Mouse (Mus musculus) spleen, adult 2 months (tissue): ENCODE measurements around the gene Rabep2. TPM values are rescaled to one million over a fixed set of nuclear protein-coding genes. Genes with fewer than 3 reads are reported as not detected.

Experiments used
- DNase-seq, 2 experiments: peaks; one replicate each; pipeline versions ENCODE4 v3.0.0 to v3.0.0-alpha.2; 2012 to 2021; ENCODE audit warnings: low spot score in 2 of 2, low read depth in 1 of 2
- H3K27ac ChIP-seq: fragments of 200-500 bp; 2 replicates; pipeline ENCODE4 v1.5.1; 2012; ENCODE audit warnings: low read length, inconsistent platforms; ENCODE audit not compliant: insufficient read depth
- H3K27me3 ChIP-seq: fragments of 200-500 bp; 2 replicates; pipeline ENCODE4 v1.6.1; 2012; ENCODE audit warnings: mild to moderate bottlenecking, moderate library complexity, low read length, inconsistent platforms; ENCODE audit not compliant: control insufficient read depth, insufficient read depth
- H3K36me3 ChIP-seq: fragments of 200-500 bp; 2 replicates; pipeline ENCODE4 v1.6.1; 2012; ENCODE audit warnings: mild to moderate bottlenecking, low read length, inconsistent platforms; ENCODE audit not compliant: control insufficient read depth, insufficient read depth
- H3K4me1 ChIP-seq: fragments of 200-500 bp; 2 replicates; pipeline ENCODE4 v1.6.1; 2011; ENCODE audit warnings: inconsistent platforms; ENCODE audit not compliant: control insufficient read depth, insufficient read depth, insufficient read length
- H3K4me3 ChIP-seq: fragments of 200-500 bp; 2 replicates; pipeline ENCODE4 v1.5.1; 2011; ENCODE audit warnings: mild to moderate bottlenecking, inconsistent platforms; ENCODE audit not compliant: insufficient read depth, insufficient read length; ENCODE audit errors: extremely low read depth
- CTCF ChIP-seq: fragments of 200-500 bp; IDR thresholded peaks from 2 replicates; pipeline ENCODE4 v1.5.1; 2011; ENCODE audit warnings: mild to moderate bottlenecking, inconsistent platforms; ENCODE audit not compliant: insufficient read depth, insufficient read length, insufficient replicate concordance; ENCODE audit errors: extremely low read depth
- POLR2A ChIP-seq: fragments of 200-500 bp; IDR thresholded peaks from 2 replicates; pipeline ENCODE4 v1.6.1; 2011; ENCODE audit warnings: low read depth, low read length, inconsistent platforms
- WGBS: fragments of 180-500 bp; shearing (Covaris S2); methylation state at CpG from one replicate; pipeline ENCODE4 v1.1.7; 2018; 5-methylcytosine and 5-hydroxymethylcytosine counted together
- polyA plus RNA-seq: library from polyadenylated mRNA; depleted of rRNA; stranded (reverse); fragments of >200 nt; gene quantifications from 2 replicates; pipeline ENCODE4 v1.2.3, GENCODE M21; 2012

Rabep2 gene
- polyA plus RNA-seq, 1 experiment: 60.3 TPM

DNA sequence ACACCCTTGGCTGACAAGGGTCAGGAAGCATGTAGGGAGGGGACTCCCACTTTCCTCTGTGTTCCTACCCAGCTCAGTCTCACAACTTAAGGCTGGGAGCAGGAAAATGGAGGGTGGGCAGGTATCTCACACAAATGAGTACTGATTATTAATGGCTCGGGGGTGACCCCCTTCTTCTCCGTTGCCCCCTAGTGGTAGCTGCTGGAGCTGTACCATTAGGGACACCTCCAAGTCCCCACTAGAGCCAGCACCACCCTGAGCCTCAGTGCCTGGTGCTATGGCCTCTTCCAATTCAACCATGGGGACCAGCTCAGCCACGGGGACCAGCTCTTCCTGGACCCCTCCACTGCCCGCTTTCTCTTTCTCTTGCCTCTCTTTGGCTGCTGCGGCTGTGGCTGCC lies 38.7 kb downstream of the Rabep2 start:
- H3K36me3 ChIP-seq: peaks cover 23% of the 10 kb centered on the region
- peaks cover 9% of the 10 kb centered on the region; the same call in 1 of the 2 replicates for H3K4me1 ChIP-seq
- H3K4me3 ChIP-seq: no peak overlapping the region
- TF ChIP-seq CTCF: peak; percentile 42; the same call in 1 of the 2 replicates
- no peak for TF ChIP-seq POLR2A
- H3K27ac ChIP-seq: no peak overlapping the region
- no peaks in the 10 kb centered on the region for H3K27me3 ChIP-seq
- DNase-seq: peak in 1 of 2 experiments; percentile 71
- WGBS: 46% methylated on average over 5 of the region's 5 CpGs

DNA sequence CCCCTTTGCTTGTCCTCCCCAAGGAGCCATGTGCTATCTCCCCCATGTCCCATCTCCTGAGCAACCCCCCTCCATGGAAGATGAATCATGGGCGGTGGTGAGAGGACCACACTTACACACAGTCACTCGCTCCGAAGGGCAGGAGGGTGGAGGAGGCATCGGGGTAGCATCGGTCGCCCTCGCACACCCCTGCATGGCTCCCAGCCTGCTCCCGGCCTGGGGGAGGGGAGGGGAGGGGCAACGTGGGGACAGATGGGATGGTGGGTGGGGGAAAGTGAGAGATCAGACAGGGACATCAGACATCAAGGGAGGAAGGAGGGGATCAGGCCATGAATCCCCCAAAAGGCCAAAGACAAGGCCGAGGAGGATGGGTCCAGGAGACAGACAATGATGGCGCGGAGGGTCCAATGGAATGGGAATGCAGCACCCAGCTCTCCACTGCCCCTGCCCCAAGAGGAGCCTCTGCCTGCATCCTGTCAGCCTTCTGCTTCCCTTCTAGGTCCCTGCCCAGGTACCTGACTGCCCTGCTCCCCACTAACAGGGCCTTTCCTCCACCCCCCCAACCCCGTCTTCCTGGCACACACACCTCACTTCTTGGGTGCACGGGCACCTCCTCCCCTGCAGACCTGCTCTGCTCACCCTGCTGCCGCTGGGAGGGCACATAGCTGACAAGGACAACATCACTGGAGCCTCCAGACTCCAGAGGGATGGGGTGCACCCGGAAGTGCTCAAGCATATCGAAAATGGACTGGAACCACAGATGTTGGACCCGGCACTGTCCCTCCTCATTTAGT lies 39.5 kb downstream of the Rabep2 start:
- Histone ChIP-seq H3K27me3 (no peaks in the 10 kb centered on the region), H3K36me3 (peaks cover 23% of the 10 kb centered on the region), H3K4me1 (peaks cover 15% of the 10 kb centered on the region; the same call in 1 of the 2 replicates), H3K4me3 (no peak overlapping the region), H3K27ac (no peak overlapping the region)
- DNase-seq: no peak
- no peak for TF ChIP-seq CTCF
- TF ChIP-seq POLR2A: no peak
- WGBS: 93% methylated on average over 18 of the region's 18 CpGs

DNA sequence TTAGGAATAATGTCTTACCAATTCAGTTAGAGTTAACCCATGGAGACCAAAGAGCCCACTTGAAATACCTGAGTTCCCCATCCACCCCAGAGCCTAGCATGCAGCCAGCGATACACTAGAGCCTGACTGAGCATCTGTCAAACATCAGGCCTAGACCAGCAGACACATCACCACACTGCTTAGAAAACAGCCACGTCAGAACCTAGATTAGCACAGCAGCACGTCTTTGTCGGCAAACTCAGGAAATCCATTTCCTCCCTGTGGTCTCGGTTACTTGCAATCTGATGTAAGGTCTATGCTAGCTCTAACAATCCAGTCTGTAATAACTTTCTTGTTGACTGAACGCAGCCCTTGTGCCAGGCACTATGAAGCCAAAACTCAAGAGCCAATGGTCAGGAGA lies 41.5 kb downstream of the Rabep2 start:
- Histone ChIP-seq H3K27me3 (no peaks in the 10 kb centered on the region), H3K4me3 (no peak overlapping the region), H3K27ac (peak overlapping the region; percentile 43), H3K4me1 (peaks cover 23% of the 10 kb centered on the region; the same call in 1 of the 2 replicates), H3K36me3 (peaks cover 23% of the 10 kb centered on the region)
- peak in 1 of 2 experiments; percentile 68 for DNase-seq
- 15% methylated on average over 6 of the region's 6 CpGs for WGBS
- TF ChIP-seq POLR2A (no peak), CTCF (no peak)

DNA sequence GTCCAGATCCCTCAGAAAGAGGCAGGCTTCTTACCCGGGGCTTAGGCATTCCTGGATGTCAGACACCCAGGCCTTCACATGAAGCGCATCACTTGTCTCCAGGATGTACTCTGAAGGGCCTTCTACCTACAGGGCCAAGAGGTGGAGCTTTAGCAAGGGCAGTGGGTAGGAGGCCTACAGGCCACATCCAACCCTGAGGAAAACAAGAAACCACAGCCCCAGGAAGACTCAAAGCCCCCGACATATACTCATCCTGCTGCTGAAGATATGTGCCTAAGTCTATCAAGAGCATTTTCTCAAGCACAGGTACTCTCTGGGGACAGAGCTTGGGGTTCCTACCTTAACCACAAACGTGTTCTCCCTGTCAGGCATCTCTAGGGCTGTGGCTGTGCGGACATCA lies 42.8 kb downstream of the Rabep2 start:
- TF ChIP-seq CTCF (no peak), POLR2A (no peak)
- Histone ChIP-seq H3K4me1 (peaks cover 23% of the 10 kb centered on the region; the same call in 1 of the 2 replicates), H3K4me3 (no peak overlapping the region), H3K27ac (no peak overlapping the region), H3K27me3 (no peaks in the 10 kb centered on the region), H3K36me3 (peaks cover 22% of the 10 kb centered on the region)
- WGBS: 61% methylated on average over 5 of the region's 5 CpGs
- DNase-seq: no peak

DNA sequence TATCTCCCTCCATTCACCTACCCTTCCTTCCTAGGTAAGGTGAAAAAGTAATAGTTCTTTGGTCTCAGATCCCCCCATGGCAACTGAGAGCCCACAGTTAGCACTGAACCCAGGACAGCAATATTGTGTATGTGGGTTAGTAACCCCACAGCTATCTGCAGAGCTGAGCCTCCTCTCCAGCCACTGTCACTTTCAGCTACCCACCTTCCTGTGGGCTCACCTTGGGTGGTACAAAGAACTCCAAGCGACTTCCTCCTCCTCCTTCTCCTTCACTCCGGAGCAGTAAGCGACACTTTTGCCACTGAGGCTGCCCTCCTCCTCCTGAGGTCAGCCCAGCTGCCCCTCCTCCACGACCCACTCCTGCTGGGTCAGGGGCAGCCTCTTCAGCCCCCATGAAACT lies 43.3 kb downstream of the Rabep2 start:
- TF ChIP-seq POLR2A: no peak
- TF ChIP-seq CTCF: no peak
- Histone ChIP-seq H3K4me3 (no peak overlapping the region; the same call in 1 of the 2 replicates), H3K4me1 (peaks cover 23% of the 10 kb centered on the region; the same call in 1 of the 2 replicates), H3K27ac (peak overlapping the region; percentile 63), H3K27me3 (no peaks in the 10 kb centered on the region), H3K36me3 (peaks cover 21% of the 10 kb centered on the region)
- DNase-seq: no peak
- 23% methylated on average over 4 of the region's 4 CpGs for WGBS

DNA sequence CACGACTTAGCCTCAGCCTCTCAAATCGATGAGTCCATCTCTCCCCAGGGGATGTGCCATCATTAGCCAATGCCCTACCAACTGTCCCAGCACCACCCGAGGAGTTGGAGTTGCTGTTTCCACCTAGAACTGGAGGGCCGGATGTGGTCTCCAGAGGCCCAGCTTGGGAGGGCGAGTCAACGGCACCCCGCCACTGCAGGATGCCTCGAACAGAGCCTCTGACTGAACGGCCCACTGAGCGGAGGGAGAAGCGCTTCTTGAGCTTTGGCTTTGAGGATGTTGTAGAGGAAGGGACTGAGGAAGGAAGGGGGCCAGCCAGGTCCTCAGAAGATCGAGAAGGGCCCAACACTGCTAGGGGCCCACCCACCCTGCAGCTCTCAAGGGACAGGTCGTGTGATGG lies 43.7 kb downstream of the Rabep2 start:
- Histone ChIP-seq H3K4me3 (no peak overlapping the region; the same call in 1 of the 2 replicates), H3K4me1 (peaks cover 23% of the 10 kb centered on the region; the same call in 1 of the 2 replicates)
- DNase-seq: peak in 1 of 2 experiments; percentile 50

DNA sequence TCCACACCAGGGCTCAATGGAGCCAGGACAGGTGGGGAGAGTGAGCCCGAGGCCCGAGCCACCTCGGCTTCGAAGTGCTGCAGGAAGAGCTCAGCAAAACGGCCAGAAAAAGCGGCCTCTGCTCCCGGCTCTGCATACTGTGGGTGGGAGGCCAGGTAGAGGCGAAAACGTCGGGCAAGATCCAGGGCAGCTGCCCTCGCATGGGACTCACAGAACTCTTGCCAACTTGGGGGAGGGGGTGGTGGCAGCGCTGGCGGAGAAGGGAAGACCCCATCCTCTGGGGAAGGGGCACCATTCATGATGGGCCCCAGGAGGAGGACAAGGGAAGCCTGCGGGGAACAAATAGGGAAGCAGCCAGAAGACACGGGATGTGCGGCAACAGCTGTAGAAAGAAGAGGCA lies 44.2 kb downstream of the Rabep2 start:
- 23% methylated on average over 16 of the region's 16 CpGs for WGBS
- Histone ChIP-seq H3K4me1 (peaks cover 23% of the 10 kb centered on the region; the same call in 1 of the 2 replicates), H3K27me3 (no peaks in the 10 kb centered on the region), H3K27ac (peak overlapping the region; percentile 63), H3K4me3 (no peak overlapping the region), H3K36me3 (peaks cover 15% of the 10 kb centered on the region)
- DNase-seq: no peak
- TF ChIP-seq CTCF (no peak), POLR2A (no peak)

More for the DNA sequence above, 43.7 kb downstream of the Rabep2 start:
- TF ChIP-seq POLR2A (no peak), CTCF (no peak)
- peak overlapping the region; percentile 63 for H3K27ac ChIP-seq
- H3K27me3 ChIP-seq: no peaks in the 10 kb centered on the region
- H3K36me3 ChIP-seq: peaks cover 17% of the 10 kb centered on the region
- WGBS: 9% methylated on average over 13 of the region's 13 CpGs
